Mouse (Mus musculus) C2C12 (cell line): ENCODE results near the gene Hspbap1.

ENCODE experiments used
- CTCF ChIP-seq: IDR thresholded peaks from one replicate; pipeline ENCODE4 v1.5.1; 2011; ENCODE audit not compliant: control insufficient read depth, insufficient read depth, insufficient read length
- USF1 ChIP-seq: IDR thresholded peaks from one replicate; pipeline ENCODE4 v1.6.1; 2011; ENCODE audit warnings: low read depth, mild to moderate bottlenecking, control low read depth, moderate library complexity

DNA sequence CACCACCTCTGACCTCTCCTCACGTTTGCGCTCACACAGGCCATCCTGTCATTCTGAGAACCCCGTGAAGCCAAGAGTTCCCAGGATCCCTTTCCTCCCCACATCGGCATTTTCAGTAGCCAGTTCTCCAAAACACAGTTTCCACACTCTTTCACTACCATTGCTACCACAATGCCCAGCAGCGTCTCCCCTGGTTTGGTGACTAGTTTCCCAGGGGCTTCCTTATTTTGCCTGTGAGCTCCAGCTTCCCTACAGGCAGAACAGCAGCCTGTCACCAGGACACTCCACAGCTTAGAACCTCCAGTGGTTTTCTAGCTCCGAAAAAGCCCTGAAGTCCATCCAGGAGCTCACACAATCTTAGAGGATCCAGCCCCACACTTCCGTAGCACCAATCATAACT lies 20.8 kb upstream of the Hspbap1 start:
- no peak for TF ChIP-seq CTCF
- TF ChIP-seq USF1, result no peak
